Mouse (Mus musculus) ovary, postnatal 36 days (tissue): Measurements from ENCODE around the gene Mthfd2l.
A peak's percentile ranks its signal among the peaks of the same experiment; 100 is the strongest.

Experiments used
- DNase-seq: peaks from one replicate; pipeline ENCODE4 v3.0.0; 2022; ENCODE audit warnings: low spot score, mixed read lengths

Gene Mthfd2l

DNA sequence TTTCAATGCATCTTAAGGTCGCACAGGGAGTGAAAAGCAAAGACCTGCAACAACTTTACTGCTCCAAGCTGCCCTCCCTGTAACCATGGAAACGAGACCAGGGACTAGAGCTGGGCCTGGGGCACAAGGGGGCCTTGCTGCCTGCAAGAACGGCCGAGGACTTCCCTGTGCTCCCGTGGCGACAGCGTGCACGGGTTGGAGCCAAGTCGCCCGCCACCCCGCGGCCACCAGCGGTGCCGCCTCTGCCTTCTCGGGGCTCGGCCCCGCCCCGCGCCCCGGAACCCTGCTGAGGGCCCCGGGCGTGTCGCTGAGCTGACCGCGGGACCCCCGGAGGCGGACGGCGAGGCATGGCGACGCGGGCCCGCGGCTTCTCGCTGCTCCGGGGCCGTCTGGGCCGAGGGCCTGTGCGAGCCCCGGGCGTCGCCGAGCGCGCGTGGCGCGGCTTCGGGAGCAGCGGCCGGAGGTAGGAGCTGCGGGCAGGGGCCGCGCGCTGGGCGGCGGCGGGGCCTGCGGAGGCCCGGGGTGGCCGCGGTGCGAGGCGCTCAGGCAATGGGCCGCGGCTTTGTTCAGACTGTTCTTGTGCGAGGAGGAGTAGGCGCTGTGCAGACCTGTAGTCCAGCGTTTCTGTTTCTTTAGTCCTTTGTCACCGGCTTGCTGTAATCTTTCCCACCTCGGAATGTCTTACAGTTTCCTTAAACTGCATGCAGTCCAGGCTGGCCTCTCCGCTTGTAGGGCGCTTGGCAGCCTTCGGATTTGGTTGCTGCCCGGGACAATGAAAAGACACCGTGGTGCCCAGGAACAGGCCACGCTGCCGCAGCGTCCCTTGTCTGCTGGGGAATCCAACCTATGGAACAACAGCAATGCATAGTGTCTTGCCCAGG is at the start of gene Mthfd2l:
TSS of gene Mthfd2l (plus strand) at position 147 of the 881 bp plus-strand sequence.
- DNase-seq: peak; percentile 90

- no peak for DNase-seq
These were observed 49.2 kb upstream of the Mthfd2l start for GRCm38 (mm10) chr5:90881682-90882081.

DNA sequence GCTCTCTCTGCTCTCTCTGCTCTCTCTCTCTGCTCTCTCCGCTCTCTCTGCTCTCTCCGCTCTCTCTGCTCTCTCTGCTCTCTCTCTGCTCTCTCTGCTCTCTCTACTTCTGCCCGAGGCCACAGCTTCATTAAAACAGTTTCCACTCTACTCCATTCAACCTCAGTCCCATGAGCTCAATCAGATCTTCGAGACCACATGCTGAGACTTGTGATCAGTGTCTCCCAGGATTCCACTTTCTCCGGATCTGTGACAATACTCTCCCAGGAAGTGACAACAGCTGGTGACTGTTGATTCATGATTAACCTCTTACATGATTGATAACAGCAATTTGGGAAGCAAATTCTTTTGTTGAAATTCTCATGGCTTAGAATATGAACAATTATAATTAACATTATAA is 48.8 kb upstream of the Mthfd2l start:
- no peak for DNase-seq

- DNase-seq: no peak
These were observed 46.2 kb upstream of the Mthfd2l start for GRCm38 (mm10) chr5:90884628-90885242.

DNA sequence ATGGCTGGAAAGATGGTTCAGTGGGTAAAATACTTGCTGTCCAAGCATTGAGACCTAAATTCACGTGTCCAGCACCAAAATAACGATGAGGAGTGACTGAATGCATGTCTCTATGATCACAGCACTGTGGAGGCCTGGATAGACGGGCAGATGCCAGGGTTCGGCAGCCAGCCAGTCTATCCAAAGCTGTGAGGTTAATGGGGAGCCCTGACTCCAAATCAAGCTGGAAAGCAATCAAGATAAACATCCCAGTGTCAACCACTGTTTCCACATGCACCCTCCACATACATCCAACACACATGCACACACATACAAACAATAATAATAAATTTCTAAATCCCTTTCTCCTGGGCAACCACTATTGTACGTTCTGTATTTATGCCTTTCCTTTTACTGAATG is 42.3 kb upstream of the Mthfd2l start:
- no peak for DNase-seq

- peak; percentile 61 for DNase-seq
These were observed 40.1 kb upstream of the Mthfd2l start, which contains the start of gene Cxcl1 for GRCm38 (mm10) chr5:90890519-90891463. TSS of gene Cxcl1 (plus strand) at chr5:90891241.

DNA sequence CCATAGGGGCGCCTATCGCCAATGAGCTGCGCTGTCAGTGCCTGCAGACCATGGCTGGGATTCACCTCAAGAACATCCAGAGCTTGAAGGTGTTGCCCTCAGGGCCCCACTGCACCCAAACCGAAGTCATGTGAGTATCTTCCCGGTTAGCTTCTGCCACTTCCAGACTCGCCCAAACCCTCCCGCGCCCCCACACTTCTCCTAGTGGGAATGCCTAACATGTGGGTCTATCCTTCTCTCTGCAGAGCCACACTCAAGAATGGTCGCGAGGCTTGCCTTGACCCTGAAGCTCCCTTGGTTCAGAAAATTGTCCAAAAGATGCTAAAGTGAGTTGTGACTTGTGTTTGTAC is 39.5 kb upstream of the Mthfd2l start:
- no peak for DNase-seq

GRCm38 (mm10) chr5:90894231-90894630 is 36.7 kb upstream of the Mthfd2l start:
- no peak for DNase-seq

- DNase-seq: no peak
These were observed 33.5 kb upstream of the Mthfd2l start for GRCm38 (mm10) chr5:90897429-90897828.

GRCm38 (mm10) chr5:90899308-90899707 is 31.6 kb upstream of the Mthfd2l start:
- no peak for DNase-seq

DNA sequence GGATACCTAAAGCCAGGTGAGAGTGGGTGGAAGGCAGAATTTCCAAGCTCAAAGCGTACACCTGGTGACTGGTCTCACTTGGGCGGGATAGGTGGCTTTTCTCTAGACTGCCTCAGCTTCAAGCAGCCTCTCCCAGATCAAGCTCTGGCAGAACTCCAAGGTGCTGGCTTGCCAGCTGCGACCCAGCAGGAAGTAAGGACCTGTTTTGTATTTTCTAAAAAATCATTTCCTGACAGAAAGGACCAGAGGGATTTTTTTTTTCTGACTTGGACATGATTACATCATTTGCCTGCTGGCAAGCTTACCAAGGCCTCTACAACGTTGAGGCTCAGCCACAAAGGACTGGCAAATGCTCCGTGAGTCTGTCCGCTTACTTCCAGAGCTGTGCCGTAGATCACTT is 30.8 kb upstream of the Mthfd2l start:
- DNase-seq: peak; percentile 46

GRCm38 (mm10) chr5:90900688-90901087 is 30.2 kb upstream of the Mthfd2l start:
- DNase-seq: no peak

DNA sequence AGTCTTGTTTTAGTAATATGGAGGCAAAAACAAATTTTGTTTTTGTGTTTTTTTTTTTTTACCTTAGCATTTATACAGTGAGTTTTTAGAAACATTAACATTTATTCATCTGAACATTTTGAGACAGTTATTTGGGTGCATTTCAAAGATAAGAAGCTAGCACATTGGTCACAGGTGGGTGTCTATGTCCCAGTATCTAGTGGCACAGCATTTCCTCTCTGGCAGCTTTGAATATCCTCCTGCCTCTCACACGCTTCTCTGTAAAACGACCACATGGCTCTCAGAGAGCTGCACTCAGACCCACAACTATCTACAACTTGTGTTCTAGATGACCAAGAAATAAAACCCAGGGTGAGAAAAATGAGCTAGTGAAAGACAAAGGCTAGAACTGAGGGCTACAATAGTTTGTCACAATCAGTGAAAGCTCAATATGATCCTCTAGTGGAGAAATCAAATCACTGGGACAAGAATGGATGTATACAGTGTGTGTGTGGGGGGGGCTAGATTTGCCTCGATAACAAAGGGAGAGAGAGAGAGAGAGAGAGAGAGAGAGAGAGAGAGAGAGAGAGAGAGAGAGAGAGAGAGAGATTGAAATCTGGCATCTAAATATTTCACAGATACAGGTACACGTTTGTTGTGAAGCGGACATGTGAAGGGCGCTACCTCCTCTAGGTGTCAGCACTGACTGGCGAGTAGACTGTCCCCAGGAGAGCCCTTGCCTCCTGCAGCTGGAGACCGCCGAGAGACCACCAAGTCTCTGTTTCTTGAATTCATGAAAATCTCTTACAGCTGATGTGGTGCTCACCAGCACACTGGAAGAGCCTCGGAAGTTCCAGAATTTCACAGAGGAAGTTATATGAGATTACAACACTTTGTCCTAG is 28.3 kb upstream of the Mthfd2l start:
- DNase-seq: no peak

DNA sequence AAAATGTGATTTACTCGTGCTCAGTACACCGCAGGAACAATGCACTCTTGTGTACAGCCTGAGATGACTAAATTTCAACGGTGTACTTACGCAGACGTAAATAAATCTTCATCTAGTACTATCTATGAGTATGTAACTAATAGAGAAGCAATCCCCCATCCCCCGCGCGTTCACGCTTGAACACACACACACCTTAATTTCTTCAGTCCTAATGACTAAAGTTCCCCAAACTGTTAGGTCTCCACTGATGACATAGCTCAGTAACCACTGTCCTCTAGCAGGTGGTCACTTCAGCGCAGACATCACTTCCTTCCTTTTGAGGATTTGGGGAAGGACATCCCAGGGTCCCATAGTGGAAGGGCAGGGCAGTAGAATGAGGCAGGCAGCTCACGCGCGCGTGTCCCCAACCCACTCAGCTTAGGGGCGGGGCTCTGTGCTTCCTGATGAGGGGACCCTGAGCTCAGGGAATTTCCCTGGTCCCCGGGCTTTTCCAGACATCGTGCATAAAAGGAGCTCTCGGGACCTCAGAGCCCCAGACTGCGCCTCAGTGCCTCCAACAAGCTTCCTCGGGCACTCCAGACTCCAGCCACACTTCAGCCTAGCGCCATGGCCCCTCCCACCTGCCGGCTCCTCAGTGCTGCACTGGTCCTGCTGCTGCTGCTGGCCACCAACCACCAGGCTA is 27.4 kb upstream of the Mthfd2l start, which contains the start of gene Cxcl2:
TSS of gene Cxcl2 (plus strand) at position 533 of the 682 bp plus-strand sequence.
- DNase-seq: no peak

GRCm38 (mm10) chr5:90908983-90909382 is 21.9 kb upstream of the Mthfd2l start:
- DNase-seq: peak; percentile 67

DNA sequence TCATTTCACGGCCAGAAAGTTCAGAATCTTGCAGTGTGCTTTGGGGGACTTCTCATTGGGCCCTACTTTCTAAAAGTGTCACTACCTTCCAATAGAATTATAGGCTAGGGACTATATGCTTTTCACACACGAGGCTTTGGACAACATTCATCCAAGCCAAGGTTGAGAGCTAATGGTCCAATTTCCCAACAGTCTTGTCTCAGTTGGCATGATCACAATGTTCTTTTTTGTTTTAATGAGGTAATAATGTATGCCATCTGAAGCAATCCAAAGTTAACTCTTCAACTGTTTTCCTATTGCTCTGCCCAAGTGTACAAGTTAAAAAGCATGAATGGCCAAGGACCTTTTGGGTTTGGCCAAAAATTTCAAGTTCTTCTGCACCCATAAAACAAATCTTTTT is 11.4 kb upstream of the Mthfd2l start:
- DNase-seq: no peak

DNA sequence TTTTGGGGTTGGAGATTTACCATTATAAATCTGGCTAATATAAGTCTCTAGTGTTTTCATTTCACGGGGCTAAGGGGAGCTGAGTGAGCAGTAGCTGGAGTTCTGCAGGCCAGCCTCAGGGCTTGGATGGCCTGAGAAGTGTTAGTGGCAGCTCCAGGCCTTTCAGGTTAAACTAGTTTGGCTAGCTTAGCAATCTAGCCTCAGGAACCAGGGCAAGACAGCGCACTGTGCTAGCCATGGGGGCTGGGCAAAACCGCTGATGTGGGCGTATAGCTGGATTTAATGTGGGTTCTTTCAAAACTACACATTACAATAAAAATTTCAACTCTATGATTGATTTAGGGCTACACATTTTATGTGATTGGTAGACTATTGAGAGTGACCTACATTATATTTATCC is 8.0 kb upstream of the Mthfd2l start:
- DNase-seq: no peak

DNA sequence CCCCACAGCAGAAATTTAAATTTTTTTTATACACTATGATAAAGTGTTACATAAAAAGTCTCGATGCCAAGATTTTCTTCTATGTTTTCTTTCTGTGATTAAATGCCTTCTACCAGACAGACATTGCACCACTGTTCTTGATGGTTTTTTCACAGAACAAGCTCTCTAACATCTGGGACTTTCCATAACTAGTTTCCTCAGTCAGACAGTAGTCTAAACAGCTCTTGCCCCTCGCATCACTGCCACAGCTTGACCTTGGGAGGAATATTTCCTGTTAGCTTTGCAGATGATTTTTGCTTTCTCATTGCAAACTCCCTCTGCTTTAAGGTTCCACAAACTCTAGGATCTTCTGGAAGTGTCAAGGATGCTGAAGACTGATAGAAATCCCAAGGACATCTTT is 371 bp upstream of the Mthfd2l start:
- DNase-seq: no peak

DNA sequence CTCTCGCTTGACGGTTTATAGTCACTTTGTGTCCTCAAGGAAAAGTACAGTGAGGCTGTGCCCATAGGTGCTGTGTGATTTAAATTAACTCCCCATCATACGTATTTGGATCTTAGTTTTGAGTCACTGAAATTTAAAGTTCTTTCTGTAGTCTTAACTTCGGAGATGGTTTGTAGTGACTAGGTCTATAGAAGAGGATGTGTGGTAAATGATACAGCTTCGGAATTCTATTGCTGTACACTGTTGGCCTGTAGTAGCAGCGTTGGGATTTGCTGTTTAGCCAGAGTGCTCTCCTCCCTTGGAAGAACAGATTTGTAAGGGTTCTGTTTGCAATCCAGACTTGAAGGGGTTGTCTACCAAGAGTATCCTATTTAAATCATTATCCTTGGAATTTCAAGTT is 994 bp downstream of the Mthfd2l start:
- DNase-seq: no peak

GRCm38 (mm10) chr5:90936706-90937105 is 5.8 kb downstream of the Mthfd2l start:
- DNase-seq: no peak

- no peak for DNase-seq
These were observed 14.5 kb downstream of the Mthfd2l start for GRCm38 (mm10) chr5:90945453-90945852.
